Mouse (Mus musculus): ENCODE data around the gene Pou5f1. TPM values are rescaled to one million over a fixed set of nuclear protein-coding genes. Genes with fewer than 3 reads are reported as not detected.
A peak's percentile ranks its signal among the peaks of the same experiment; 100 is the strongest.

Pou5f1 gene
- total and polyA plus RNA-seq, 3 experiments, result not detected

DNA sequence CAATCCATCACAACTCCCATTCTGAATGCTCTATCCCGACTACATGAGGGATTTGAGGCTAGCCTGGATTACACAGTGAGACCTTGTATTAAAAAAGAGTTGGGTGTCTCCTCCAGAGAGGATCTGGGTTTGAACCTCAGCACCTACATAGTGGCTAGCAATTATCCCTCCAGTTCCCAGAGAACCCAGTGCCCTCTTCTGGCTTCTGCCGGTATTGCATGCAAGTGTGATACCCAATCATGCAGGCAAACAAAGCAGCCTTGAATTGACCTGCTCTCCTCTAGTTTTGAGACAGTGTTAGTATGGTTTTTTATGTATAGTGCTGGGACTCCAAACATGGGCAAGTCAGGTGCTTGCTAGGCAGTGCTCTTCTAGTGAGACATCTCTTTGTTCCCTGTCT lies 8.1 kb downstream of the Pou5f1 start:
- DNase-seq, result peak; percentile 58

DNA sequence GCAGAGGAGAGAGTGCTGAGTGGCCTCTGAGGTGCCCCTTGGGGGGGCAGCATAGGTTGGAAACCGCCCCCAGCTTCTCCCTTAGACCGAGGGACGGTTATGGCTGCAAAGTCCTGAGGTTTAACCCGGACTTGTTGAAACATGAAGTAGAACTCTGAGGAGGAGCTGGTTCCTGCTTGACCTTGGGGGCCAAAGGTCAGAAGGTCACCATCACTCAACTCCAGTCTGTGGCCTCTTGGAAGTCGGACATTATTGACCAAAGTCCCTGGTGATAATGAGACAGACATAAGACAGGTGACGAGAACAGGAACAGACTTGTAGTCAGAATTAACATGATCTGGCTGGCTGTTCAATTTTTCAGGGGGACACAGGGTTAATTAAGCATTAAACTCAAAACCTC lies 8.9 kb downstream of the Pou5f1 start:
- no peak for DNase-seq

DNA sequence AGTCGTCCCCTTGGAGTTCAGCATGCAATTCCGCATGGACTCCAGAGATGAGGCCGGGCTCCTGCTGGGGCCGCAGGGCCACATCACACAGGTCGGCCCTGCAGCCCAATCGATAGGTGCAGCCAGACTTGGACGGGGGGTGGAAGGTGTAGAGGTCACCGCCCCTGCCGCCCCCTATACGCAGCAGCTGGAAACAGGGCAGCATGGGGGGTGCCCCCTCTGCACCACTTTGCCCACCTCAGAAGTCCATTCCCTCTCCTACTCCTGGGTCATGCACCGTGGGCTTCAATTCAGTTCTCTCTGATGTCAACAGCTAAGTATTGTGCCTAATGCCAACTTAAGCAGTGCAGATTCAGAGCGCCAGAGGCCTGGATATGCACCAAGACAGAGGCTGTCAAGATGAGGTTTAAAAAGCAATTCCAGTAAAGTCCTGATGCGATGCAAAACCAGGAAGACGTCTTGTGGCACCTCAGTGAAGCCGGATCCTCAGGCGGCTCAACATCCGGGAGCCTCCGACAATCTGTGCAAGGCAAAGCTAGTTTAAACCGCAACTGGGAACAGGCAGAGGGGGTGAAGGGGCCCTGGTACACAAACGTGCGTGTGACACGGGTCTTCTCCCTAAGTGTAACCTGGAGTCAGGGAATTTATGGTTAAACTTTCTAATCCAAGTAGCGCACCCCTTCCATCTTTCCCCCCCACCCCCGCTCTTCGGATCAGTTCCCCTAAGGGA lies 10.3 kb downstream of the Pou5f1 start:
- DNase-seq, result no peak

DNA sequence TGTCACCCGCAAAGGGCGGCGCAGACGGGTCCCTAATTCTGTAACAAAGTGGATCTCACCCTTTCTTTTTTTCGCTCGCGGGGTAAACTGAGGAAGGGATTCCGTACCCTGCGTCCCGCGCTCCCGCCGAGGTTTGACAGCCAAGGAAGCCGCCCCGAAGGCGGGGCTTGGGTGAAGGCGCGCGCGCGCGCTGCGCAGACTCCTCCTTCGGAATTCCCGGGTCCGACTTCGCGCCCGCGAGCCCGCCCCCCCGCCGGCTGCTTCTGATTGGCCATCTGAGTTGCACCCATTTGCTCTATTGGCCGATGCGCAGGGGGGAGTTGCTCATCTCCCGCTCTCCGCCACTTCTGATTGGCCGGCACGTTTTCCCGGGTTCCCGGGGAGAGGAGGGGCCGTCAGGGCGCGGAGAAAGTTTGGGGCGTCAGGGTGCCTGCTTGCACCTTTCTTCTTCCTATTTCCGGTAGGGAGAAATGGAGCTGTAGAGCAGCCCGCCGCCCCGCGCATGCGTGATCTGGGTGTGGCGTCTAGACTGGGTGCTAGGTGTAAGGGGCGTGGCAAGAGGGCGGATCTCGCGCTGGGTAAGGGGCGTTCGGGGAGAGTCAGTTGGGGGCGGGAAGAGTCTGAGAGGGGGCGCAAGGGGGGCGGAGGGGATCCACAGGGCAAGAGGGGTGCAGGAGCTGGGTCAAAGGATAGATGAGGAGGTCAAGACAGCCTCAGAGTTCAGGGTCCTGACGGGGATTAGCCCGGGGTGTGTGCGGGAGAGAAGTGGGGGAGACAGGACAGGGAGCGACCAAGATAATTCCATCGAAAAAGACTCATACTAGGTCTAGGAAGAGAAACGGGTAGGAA lies 11.1 kb downstream of the Pou5f1 start, which contains the start of the genes Tcf19 and Cchcr1:
TSS of gene Tcf19 (minus strand) at position 173 of the 849 bp plus-strand sequence.
TSS of gene Cchcr1 (plus strand) at position 449 of the 849 bp plus-strand sequence.
- DNase-seq, result peak; percentile 99

DNA sequence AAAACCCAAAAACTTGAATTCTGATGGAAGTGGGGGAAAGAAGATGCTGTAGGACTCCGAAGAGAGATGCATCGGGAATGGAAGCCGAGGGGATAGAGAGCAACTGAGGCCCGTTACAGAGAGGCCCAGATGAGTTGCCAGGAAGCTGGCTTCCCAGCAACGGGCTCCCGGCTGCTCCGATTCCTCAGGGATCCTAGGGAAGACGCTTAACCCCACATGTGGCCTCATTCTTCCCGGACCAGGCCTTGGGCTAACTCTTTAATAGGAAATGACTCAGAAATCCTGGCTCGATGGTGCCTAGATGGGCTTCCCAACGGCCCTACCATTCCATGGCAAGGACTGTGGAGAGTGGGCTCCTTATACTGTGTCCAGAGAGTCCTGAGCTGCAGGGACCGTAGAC lies 11.7 kb downstream of the Pou5f1 start:
- DNase-seq, result peak; percentile 29

DNA sequence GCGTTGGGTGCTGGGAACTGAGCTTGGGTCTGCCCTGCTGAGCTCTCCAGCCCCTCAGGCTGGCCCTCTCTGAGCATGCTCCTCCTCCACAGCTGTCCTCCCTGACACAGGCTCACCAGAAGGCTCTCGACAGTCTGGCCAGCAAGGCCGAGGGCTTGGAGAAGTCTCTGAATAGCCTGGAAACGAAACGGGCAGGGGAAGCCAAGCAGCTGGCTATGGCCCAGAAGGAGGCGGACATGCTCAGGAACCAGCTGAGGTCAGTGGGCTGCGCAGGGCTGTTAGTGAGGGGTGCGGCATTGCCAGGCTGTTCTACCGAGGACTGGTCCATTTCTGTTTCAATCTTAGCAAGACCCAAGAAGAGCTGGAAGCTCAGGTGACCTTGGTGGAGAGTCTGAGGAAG lies 18.5 kb downstream of the Pou5f1 start:
- DNase-seq, result no peak

DNA sequence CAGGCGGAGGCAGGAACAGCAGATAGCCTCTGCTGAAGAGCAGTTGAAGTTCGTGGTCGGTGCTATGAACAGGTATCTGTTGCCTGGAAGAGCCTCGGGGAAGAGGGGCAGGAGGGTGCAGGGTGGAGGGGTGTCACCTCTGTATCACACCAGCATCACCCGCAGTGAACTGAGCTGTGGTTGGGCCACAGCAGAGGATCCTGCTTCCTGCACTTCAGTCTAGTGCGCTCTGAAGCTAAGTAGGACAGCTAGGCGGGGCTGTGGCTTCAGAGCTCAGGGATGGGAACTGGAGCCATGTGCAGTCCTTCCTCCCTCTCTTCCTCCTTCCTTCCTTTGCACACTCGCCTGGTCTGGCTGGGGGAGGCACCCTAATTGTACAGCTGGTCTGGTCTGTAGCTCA lies 20.8 kb downstream of the Pou5f1 start:
- DNase-seq, result no peak

DNA sequence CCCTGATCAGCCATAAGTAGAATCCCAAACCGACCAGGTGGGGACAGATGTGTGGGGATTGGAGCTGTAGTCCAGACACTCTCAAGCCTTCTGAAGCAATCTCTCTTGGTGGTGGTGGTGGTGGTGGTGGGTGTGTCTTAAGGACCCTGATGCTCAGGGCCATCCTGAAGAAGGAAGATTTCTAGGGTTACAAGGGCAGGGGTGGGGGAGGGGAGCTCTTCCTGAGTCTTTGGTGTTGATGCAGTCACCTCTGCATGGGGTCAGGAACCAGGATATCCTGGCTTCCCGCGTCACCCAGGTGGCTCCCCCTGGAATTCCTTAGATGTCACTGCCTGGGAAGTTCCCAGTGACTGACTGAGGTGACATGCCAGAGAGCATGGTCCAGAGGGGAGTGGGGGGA lies 26.5 kb downstream of the Pou5f1 start:
- no peak for DNase-seq

DNA sequence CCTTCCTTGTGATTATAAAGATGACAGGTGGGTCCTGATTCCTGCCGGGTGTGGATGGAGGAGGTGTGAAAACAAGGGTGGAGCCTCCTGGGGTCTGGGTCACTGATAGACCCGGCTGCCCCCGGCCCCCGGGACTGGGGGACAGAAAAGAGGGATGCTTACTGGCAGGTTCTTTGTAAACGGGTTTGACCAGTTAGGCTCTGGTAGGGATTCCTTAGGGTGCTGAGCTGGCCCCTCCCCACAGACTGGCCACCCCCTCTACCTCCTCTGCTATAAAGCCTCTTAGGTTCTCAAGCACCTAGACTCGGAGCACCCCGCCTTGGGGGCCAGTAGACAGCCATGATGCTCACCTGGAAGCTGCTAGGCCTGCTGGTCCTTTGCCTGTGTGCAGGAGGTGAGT lies 27.1 kb downstream of the Pou5f1 start, which contains the start of gene Psors1c2:
TSS of gene Psors1c2 (plus strand) at position 301 of the 400 bp plus-strand sequence.
- DNase-seq, result no peak

DNA sequence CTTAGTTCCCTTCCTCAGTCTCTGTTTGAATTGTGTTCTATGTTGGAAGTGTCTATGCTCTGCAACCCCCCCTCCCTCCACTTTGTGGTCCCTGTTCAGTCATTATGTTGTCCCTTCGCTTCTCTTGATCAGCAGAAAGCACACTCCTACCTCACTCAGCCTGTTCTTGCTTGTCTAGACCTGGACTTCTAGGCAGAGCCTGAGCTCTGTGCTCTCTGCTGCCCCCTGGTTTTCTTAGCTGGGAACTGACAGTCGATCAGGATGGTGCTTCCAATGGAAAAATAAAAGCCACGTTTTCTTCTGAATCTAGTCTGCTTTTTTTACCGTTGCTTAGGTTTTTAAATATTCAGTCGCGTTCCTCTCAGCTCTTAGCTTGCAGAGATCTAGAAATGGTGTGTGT lies 28.5 kb downstream of the Pou5f1 start:
- peak; percentile 76 for DNase-seq

DNA sequence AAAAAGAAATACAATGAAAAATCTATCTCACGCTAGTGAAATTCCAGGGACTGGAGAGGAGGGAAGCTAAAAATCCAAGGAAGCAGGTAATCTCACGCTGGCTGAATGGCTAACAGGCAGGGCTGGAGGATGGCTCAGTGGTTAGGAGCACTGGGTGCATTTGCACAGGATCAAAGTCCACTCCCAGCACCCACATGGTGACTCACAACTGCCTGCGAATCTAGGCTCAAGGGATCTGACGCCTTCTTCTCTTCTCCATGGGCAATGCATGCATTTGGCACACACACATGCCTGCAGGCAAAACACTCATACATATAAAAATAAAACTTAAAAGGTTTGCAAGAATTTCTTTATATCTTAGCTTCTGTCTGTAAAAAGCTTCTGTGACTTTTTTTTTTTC lies 31.6 kb downstream of the Pou5f1 start:
- DNase-seq, result no peak

DNA sequence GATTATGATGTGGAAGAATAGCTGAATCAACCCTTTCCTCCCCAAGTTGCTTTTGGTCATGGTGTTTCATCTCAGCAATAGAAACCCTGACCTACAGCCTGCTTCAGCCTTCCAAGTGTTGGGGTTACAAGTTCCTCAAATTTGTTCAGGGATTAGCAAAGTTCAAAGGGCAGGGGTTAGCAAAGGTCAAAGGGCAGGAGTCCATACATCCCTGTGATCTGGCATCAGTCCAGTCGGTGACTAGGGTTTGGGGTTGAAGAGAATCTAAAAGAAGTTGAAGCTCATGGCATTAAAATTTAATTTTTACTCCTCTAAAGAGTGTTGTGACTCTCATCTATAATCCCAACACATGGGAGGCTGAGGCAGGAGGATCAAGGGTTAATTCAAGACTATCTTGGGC lies 32.7 kb downstream of the Pou5f1 start:
- no peak for DNase-seq

DNA sequence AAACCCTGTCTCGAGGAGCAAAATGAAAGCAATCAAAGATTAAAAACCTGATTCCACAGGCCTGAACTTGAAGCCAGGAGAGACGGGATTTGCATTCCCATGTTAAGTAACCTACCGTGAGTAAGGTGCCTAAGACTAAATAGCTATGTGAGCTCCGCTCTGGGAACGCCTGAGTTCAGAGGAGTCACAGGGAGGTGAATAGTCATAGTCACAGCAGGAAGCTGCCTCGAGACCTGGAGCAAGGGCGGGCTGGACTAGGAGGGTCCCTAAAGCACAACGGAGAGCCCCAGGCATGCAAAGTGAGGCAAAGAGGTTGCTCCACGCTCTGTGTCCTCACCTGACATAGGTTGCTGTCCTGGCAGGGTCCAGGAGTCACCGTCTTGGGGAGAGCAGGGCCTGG lies 33.7 kb downstream of the Pou5f1 start:
- DNase-seq, result no peak

DNA sequence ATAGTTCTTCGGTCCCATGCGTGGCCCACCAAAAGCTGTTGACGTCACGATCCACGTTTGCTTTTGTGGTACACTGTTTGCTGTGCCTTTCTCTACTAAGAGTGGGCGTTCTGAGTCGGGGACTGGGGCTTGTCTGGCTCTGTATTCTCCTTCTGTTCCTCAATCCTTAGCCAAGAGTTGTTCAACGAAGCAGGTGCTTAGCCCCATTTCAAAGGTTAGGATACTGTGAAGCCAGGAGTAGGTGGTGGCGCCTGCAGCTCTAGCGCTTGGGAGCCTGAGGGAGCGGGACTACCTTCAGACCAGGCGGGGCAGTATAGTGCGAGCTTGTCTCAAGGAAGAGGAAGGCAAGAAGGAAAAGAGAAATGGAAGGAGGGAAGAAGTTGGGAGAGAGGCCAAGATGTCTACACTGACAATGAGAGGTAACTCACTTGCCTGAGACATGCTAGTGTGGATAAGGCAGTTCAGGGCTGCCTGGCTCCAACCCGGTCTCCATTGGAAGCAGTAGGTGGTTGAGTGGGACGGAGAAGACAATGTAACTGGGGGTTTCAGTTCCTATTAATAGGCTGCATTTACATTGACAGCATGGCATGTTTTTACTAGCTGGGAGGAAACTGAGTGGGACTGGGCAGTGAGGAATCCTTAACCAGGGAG lies 37.1 kb downstream of the Pou5f1 start:
- DNase-seq, result no peak

DNA sequence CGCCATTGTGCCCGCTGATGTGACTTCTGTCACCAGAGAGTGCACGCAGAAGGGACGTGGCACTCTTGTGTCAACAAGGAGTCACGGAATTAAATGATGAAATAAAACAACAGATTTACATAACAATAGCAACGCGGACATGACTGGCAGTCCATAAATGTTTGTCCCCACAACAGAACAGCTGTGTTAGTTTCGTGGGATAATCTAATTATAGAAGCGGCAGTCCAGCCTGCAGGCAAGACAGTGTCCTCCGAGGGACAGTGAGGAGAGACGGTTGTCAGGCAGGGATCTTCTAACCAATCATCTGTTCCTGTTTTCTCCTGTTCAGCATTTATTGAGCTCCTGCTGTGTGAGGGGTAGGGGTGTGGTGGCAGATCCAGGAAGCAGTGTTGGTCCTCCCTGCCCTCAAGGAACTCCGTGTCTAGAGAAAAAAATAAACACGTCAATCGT lies 37.6 kb downstream of the Pou5f1 start:
- no peak for DNase-seq

DNA sequence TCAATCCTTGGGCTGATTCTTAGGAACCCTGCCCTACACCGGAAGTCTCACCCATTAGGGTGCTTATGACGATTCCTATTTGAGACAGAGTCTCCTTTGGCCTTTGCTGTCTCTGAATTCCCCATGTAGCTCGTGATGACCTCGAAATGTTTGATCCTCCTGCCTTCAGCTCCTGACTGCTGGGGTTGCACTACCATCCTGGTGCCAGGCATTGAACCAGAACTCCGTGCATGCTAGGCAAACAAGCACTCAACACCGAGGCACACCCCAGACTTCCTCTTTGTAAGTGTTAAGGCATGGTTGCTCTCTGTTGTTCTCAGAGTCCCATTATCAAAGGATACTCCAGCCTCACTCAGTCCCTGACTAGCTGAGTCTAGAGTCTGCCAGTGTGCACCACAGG lies 38.2 kb downstream of the Pou5f1 start:
- DNase-seq, result no peak

DNA sequence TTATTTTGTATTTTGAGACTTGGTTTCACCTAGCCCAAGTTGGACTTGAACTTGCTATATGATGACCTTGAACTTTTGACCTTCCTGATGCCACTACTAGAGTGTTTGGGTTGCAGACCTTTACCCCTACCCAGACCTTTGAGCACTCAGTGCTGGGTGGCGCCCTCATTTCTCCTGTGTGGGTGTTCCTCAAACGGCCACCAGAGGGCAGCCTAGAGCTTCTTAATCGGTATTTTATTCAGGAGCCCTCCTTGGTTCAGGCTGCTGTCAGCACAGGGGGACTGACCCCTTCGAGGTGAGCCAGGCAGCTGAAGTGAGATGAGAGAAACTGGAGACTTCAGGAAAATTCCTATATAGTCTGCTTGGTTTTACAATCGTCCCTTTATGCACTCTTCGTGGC lies 38.9 kb downstream of the Pou5f1 start:
- peak; percentile 37 for DNase-seq

DNA sequence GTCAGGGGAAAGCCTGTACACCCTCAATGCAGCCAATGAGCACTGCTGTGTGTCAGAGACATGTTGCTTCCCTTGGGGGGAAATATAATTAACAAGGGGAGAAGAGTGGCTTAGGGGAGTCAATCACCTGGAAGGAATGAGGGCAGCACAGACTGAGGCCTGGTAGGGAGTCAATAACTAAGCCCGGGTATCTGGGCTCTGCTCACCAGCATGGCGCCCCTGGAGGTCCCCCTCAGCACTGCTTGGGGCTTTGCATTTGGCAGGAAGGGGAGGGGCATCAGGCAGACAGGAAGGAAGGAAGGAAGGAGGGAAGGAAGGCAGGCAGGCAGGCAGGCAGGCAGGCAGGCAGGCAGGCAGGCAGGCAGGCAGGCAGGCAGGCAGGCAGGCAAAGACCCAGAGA lies 41.6 kb downstream of the Pou5f1 start:
- no peak for DNase-seq

DNA sequence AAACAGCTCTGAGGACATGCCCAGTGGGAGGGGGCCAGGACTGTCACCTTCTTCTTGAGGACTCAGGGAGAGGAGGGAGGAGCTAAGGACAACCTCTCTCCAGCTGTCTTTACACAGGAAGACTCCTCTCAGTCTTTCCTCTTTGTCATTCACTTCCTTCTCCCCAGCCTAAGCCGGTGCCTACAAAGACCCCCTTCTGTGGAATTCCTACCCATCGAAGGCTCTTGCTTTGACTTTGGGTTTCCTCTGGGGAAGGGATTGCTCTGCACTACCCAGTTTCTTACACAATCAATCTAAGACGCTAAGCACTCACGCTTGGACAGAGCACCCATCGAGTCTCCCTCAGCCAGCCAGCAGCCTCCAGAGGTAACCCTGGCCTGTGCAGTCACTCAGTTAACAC lies 42.8 kb downstream of the Pou5f1 start:
- DNase-seq, result no peak

DNA sequence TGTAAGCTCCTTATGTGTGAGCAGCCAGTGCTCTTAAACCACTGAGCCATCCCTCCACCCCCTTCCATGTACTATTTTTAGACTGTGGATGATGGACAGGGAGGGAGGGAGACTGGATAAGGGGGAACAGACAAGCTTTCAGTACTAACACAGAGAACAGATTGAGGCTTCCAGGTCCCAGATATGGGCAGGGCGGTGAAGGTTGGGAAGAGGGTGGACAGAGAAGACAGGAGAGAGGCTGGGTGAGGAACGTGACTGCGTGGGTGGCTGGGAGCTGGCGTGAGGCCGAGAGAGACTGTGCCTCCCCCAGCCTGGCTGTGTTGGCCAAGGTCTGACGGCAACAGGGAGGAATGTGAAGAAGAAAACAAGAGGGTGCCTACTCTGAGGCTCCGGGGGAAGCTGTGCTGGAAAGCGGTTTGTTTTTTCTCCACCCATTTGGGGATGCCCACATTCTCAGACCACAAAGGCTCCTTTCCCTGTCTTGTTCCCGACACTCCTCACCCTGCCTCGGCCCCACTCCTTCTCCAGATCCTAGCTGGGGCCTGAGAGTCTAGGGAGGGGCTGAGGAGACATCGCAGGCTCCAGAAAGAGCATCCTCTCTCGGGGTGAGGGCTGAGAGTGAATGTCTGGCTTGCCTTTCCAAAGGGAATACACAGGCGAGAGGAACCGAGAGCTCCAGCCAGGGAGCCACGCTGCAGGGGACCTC lies 43.8 kb downstream of the Pou5f1 start:
- peak; percentile 92 for DNase-seq

DNA sequence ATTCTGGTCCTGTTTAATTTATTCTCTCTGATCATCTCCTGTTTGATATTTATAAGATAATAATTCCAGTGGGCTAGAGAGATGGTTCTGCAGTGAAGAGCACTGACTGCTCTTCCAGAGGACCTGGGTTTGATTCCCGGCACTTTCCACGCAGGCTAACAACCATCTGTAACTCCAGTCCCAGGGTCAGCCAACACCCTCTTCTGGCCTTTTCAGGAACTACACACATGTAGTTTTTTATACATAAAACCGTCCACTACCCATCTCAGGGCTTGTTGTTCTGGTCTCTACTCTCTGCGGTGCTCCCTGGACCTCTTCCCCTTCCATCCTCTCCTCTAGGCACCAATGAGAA lies 44.3 kb downstream of the Pou5f1 start:
- no peak for DNase-seq

DNA sequence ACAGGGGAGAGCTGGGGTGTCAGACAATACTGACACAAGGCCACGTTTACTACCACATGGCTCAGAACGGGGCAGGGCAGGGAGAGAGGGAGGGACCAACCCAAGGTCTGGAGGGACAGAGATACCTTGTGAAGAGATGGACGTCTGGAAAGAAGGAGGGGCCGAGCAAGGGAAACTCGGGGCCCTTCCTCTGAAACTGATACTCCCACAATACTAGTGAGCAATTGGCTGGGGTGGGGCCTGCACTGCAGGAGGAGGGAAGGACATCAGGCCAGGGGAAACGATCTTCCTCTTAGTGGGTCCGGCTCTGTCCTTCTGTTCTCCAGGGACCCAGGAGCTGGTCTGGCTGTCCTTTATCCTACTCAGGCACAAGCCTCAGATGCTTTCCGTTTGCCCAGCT lies 45.1 kb downstream of the Pou5f1 start:
- peak; percentile 38 for DNase-seq

Measured in adrenal gland, adult 2 months (tissue).